Mouse (Mus musculus) small intestine, adult 2 months (tissue): ENCODE results near the gene Pacsin1. TPM values are rescaled to one million over a fixed set of nuclear protein-coding genes. Genes with fewer than 3 reads are reported as not detected.
A peak's percentile ranks its signal among the peaks of the same experiment; 100 is the strongest.

Experiments used
- H3K27ac ChIP-seq: fragments of 200-500 bp; 2 replicates; pipeline ENCODE4 v1.5.1; 2012; ENCODE audit warnings: low read depth, low read length, control low read depth, inconsistent platforms; ENCODE audit not compliant: insufficient read depth
- H3K27me3 ChIP-seq: fragments of 200-500 bp; 2 replicates; pipeline ENCODE4 v1.6.1; 2012; ENCODE audit warnings: mild to moderate bottlenecking, moderate library complexity, low read length, inconsistent platforms; ENCODE audit not compliant: control insufficient read depth, insufficient read depth
- H3K36me3 ChIP-seq: fragments of 200-500 bp; 2 replicates; pipeline ENCODE4 v1.6.1; 2012; ENCODE audit warnings: mild to moderate bottlenecking, low read length, control low read depth, inconsistent platforms; ENCODE audit not compliant: control insufficient read depth, insufficient read depth
- H3K4me1 ChIP-seq: fragments of 200-500 bp; 2 replicates; pipeline ENCODE4 v1.6.1; 2012; ENCODE audit warnings: low read length, inconsistent platforms, mixed read lengths; ENCODE audit not compliant: control insufficient read depth, insufficient read depth, insufficient read length
- H3K4me3 ChIP-seq: fragments of 200-500 bp; 2 replicates; pipeline ENCODE4 v1.5.1; 2012; ENCODE audit warnings: low read depth, mild to moderate bottlenecking, control low read depth, inconsistent platforms, low read length, moderate library complexity
- CTCF ChIP-seq: fragments of 200-500 bp; IDR thresholded peaks from 2 replicates; pipeline ENCODE4 v1.5.1; 2012; ENCODE audit warnings: low read depth, mild to moderate bottlenecking, control low read depth, inconsistent platforms, low read length, moderate library complexity, mixed read lengths; ENCODE audit not compliant: insufficient replicate concordance, insufficient read length; ENCODE audit errors: extremely low read depth
- POLR2A ChIP-seq: fragments of 200-500 bp; IDR thresholded peaks from 2 replicates; pipeline ENCODE4 v1.6.1; 2012; ENCODE audit warnings: low read depth, mild to moderate bottlenecking, control low read depth, inconsistent platforms, low read length, moderate library complexity
- WGBS: fragments of 180-500 bp; shearing (Covaris S2); methylation state at CpG from one replicate; pipeline ENCODE4 v1.1.7; 2018; 5-methylcytosine and 5-hydroxymethylcytosine counted together
- polyA plus RNA-seq: library from polyadenylated mRNA; depleted of rRNA; stranded (reverse); fragments of >200 nt; gene quantifications from 2 replicates; pipeline ENCODE4 v1.2.3, GENCODE M21; 2012

The Pacsin1 gene
- polyA plus RNA-seq, 1 experiment: 2.2 TPM

DNA sequence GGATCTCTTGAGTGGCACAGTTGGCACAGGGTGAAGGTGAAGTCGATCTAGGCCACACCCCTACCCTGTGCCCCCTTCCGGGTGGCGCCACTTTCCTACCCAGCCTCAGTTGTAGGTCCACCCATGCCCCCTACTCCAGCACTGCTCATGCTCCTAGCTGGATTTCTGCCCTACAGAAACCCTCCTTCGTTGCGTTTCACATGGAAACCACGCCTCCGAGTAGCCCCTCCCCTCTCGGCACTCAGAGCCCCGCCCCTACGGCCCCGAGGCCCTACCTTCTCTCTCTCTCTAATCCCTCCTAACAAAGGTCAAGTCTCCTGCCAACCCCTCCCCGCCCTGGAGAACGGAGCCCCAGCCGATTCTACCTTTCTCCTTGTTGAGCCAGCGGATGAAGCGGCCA lies 61.5 kb downstream of the Pacsin1 start:
- no peak for TF ChIP-seq POLR2A
- no peak for TF ChIP-seq CTCF
- Histone ChIP-seq H3K4me3 (peak overlapping the region; percentile 59), H3K27ac (no peak overlapping the region), H3K27me3 (no peaks in the 10 kb centered on the region), H3K4me1 (peaks cover 20% of the 10 kb centered on the region), H3K36me3 (no peaks in the 10 kb centered on the region)
- WGBS: 8% methylated on average over 16 of the region's 16 CpGs

DNA sequence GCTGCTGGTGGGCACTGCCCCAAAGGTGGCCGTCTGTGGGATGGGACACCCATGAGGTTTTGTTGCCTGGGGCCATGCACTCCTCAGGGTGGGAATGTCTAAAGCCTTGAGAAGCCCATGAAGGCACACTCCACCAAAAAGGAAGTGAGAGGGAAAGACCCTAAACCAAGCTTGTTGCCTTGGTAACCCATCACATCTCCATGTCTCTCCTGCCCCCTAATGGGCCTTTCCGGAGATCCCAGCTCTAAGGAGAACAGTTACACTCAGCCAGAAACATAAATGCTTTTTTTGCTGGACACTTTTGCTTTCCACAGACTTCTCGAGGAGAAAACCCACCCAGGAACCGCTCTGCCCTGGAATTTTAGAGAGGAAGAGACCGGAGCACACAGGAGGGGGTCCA lies 62.9 kb downstream of the Pacsin1 start:
- H3K27ac ChIP-seq: no peak overlapping the region
- WGBS: 77% methylated on average over 5 of the region's 5 CpGs
- TF ChIP-seq POLR2A: no peak

DNA sequence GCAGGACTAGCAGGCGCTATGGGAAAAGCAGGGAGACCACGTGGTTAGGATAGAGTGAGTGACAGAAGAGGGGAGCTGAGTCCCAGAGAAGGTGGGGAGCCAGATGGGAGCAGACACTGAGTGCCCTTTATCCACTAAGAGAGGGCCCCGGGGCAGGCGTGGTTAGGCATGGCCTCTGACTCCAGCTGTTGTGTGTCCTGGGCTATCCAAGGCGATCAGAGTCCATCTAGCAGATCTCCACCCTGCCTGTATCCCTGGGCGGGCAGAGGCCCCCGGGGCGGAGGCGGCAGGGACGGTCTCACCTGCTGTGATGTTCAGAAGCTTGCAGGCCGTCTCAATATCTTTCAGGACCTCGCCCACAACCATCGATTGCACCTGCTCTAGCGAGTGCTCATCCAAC lies 64.4 kb downstream of the Pacsin1 start:
- no peak overlapping the region for H3K4me3 ChIP-seq
- TF ChIP-seq POLR2A: no peak
- no peak for TF ChIP-seq CTCF
- WGBS: 23% methylated on average over 14 of the region's 14 CpGs

More for the DNA sequence above, 62.9 kb downstream of the Pacsin1 start:
- Histone ChIP-seq H3K27me3 (no peaks in the 10 kb centered on the region), H3K4me1 (peaks cover 20% of the 10 kb centered on the region), H3K36me3 (no peaks in the 10 kb centered on the region), H3K4me3 (no peak overlapping the region)

DNA sequence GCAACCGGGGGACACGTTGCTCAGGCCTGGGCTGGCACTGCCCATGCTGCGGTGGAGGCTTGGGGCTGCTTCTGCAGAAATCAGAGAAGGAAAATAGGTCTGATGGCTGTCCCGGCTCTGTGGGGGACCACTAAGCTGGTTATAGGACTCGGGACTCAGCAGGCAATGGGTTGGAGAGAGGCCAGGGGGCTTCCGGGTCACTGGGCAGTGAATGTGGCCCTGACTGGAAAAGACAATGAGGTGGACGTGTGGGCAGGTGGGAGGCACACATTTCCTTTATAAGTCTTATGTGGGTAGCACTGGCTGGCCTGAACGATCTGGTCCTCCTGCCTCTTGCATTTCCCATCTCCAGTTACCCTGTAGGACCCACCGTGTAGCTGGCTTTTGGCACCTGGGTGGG lies 65.0 kb downstream of the Pacsin1 start:
- no peak for TF ChIP-seq CTCF
- no peak for TF ChIP-seq POLR2A
- Histone ChIP-seq H3K36me3 (no peaks in the 10 kb centered on the region), H3K4me1 (peaks cover 20% of the 10 kb centered on the region), H3K27ac (no peak overlapping the region), H3K4me3 (no peak overlapping the region), H3K27me3 (peaks cover 1% of the 10 kb centered on the region; the same call in 1 of the 2 replicates)
- 60% methylated on average over 9 of the region's 9 CpGs for WGBS

More for the DNA sequence above, 64.4 kb downstream of the Pacsin1 start:
- Histone ChIP-seq H3K27me3 (no peaks in the 10 kb centered on the region), H3K27ac (no peak overlapping the region), H3K4me1 (peaks cover 20% of the 10 kb centered on the region), H3K36me3 (no peaks in the 10 kb centered on the region)

DNA sequence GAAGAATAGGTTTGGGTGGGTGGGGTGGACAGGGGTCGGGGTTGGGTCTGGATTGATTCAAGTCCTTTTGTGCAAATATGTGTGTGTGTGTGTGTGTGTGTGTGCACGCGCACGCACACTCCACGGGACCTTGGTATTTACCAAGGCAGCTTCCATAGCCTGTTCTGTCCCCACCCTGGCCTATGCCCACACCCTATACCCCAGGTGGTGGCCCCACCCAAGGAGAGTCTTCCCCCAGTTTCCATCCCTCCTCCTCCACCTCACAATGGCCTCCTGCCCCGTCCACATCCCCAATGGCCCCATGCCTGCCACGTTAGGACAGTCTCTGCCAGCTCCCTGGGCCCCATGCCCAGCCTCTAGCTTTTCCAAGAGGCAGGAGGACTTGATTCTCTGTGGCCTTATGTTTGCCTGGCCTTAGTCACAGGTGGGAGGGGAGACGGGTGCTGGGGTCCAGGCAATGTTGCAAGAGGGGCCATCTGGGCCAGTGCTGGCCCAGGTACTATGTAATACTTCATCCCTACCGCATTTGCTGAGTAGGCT lies 65.9 kb downstream of the Pacsin1 start:
- Histone ChIP-seq H3K4me1 (peaks cover 20% of the 10 kb centered on the region), H3K36me3 (no peaks in the 10 kb centered on the region), H3K27me3 (peaks cover 3% of the 10 kb centered on the region; the same call in 1 of the 2 replicates), H3K4me3 (no peak overlapping the region), H3K27ac (no peak overlapping the region)
- WGBS: 64% methylated on average over 9 of the region's 9 CpGs
- no peak for TF ChIP-seq POLR2A
- no peak for TF ChIP-seq CTCF

DNA sequence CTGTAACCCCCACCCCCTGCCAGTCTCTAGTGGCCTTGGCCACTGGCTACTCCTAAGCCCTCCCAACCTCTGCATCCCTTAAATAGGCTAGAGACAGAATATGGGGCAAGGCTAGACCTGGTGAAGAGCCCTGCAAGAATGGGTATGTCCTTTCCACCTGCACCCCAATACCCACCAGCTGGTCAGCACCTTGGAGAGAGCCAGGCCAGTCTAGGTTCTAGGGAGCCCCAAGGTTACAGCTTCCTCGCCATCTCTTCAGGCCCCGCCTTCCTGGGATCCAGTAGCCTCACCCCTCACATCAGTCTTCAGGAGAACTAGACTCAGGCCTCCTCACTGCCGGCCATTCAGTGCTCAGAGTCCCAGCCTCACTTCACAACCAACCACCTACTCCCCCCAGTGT lies 69.0 kb downstream of the Pacsin1 start:
- Histone ChIP-seq H3K4me1 (peaks cover 6% of the 10 kb centered on the region), H3K27ac (no peak overlapping the region), H3K27me3 (peaks cover 3% of the 10 kb centered on the region; the same call in 1 of the 2 replicates), H3K4me3 (no peak overlapping the region), H3K36me3 (no peaks in the 10 kb centered on the region)
- 29% methylated on average over 3 of the region's 3 CpGs for WGBS
- TF ChIP-seq CTCF (no peak), POLR2A (no peak)

DNA sequence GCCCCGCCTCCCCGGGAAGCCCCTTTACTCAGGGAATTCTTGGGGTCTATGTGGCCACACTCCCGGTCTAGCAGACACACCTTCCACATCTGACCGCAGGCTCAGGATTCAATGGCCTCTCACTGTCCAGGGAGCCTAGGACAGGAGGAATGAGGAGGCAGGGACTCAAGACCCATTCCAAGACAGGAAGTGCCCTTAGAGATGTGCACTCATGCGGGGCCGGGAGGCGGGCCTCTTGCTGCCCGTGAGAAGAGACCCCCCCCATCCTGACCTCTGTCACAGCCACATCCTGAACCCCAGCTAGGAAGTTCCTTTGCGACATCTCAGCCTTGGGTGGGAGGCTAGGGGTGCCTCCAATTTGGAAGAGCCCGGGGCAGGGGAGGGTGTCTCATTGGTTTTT lies 69.7 kb downstream of the Pacsin1 start:
- no peak overlapping the region for H3K27ac ChIP-seq
- peaks cover 3% of the 10 kb centered on the region; the same call in 1 of the 2 replicates for H3K27me3 ChIP-seq
- no peak overlapping the region for H3K4me3 ChIP-seq
- no peaks in the 10 kb centered on the region for H3K36me3 ChIP-seq
- WGBS: 51% methylated on average over 10 of the region's 10 CpGs
- TF ChIP-seq POLR2A (no peak), CTCF (no peak)
- H3K4me1 ChIP-seq: peaks cover 2% of the 10 kb centered on the region; the same call in 1 of the 2 replicates
